16 mouse cellular contexts compared by ENCODE assay signal in the genomic region with DNA sequence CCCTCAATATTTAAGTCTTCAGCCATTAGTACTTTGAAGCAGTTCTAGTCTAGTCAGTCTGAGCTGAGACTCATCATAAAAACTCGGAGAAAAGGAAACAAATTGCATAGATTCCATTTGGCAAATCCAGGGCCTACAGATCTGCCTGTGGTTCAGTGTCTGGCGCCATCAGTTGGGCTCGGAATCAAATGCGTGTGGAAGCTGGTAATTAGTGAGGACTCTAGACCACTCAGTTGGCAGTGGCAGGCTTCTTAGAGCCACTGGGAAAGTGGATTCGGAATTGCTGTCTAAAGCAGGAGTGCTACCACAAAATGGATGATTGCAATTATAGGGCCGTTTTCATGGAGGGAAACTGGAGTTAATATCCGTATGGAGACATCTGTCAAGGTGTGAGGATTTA.
A peak's percentile ranks its signal among the peaks of the same experiment; 100 is the strongest.
DNase-seq lines count a peak whose midpoint lies in the region; ATAC-seq and TF ChIP-seq lines count a peak whose summit lies in the region.
"Had no signal": no experiment of that assay in that cellular context is flagged by ENCODE, and none has a peak within 500 bp of the region (broad histone marks: within the 10 kb centered on the region; RNA-seq: fewer than 3 reads in every experiment).

No protein-coding gene starts in this region.

- no peaks in the 10 kb centered on the region for H3K9me3 ChIP-seq in neural tube, embryonic 13.5 days
- H3K9me3 ChIP-seq in forebrain, embryonic 15.5 days, result no peaks in the 10 kb centered on the region
- H3K9me3 ChIP-seq in limb, embryonic 14.5 days (ENCODE audit: control insufficient read depth, low read length), result no peaks in the 10 kb centered on the region

- 0 out of 2 replicates have a peak overlapping the region, but pooled peaks have one; percentile 33 for H3K27ac ChIP-seq in neural tube, embryonic 13.5 days (replicated peaks)
- H3K27ac ChIP-seq in forebrain, embryonic 15.5 days (replicated peaks), result no peak overlapping the region
- H3K27ac ChIP-seq in limb, embryonic 14.5 days (replicated peaks; ENCODE audit: low read depth, low read length), result peak overlapping the region; percentile 88
- H3K27ac ChIP-seq: liver, embryonic 14.5 days; macrophage had no signal

- H3K4me1 ChIP-seq in neural tube, embryonic 13.5 days (replicated peaks), result peaks cover 23% of the 10 kb centered on the region
- H3K4me1 ChIP-seq in forebrain, embryonic 15.5 days, result peaks cover 11% of the 10 kb centered on the region
- peaks cover 29% of the 10 kb centered on the region for H3K4me1 ChIP-seq in limb, embryonic 14.5 days (ENCODE audit: control insufficient read depth, insufficient read depth, low read length)

- no peaks in the 10 kb centered on the region for H3K27me3 ChIP-seq in neural tube, embryonic 13.5 days
- H3K27me3 ChIP-seq in forebrain, embryonic 15.5 days, result no peaks in the 10 kb centered on the region
- no peaks in the 10 kb centered on the region for H3K27me3 ChIP-seq in limb, embryonic 14.5 days (ENCODE audit: control insufficient read depth, insufficient read depth, low read length)
- H3K27me3 ChIP-seq: Patski had no signal

- H3K36me3 ChIP-seq in neural tube, embryonic 13.5 days, result no peaks in the 10 kb centered on the region
- H3K36me3 ChIP-seq in forebrain, embryonic 15.5 days, result no peaks in the 10 kb centered on the region
- H3K36me3 ChIP-seq in limb, embryonic 14.5 days (ENCODE audit: control insufficient read depth, insufficient read depth, low read length), result no peaks in the 10 kb centered on the region

- no peak for TF ChIP-seq POLR2A in limb, embryonic 14.5 days (IDR thresholded peaks at IDR 0.05; ENCODE audit: borderline replicate concordance, extremely low read depth, insufficient read depth, insufficient read length)

- H3K4me2 ChIP-seq in neural tube, embryonic 13.5 days, result no peak overlapping the region
- no peak overlapping the region for H3K4me2 ChIP-seq in forebrain, embryonic 15.5 days (replicated peaks)
- H3K4me2 ChIP-seq in limb, embryonic 14.5 days (replicated peaks; ENCODE audit: low read depth, low read length, severe bottlenecking), result no peak overlapping the region

- no peak for DNase-seq in neural tube, embryonic 10.5 days (ENCODE audit: extremely low spot score, low spot score)
- peak; percentile 53 for DNase-seq in limb, embryonic 14.5 days (ENCODE audit: low spot score)
- no peak for DNase-seq in urinary bladder, adult 2 months (ENCODE audit: low spot score)
- DNase-seq: adrenal gland, adult 2 months; cerebellum, adult 9-10 months; heart, postnatal 36 days; kidney, adult 8-10 months; thymus, postnatal 14 days had no signal

- H3K9ac ChIP-seq in neural tube, embryonic 13.5 days, result no peak overlapping the region
- H3K9ac ChIP-seq in forebrain, embryonic 15.5 days (replicated peaks), result no peak overlapping the region
- H3K9ac ChIP-seq in limb, embryonic 14.5 days (ENCODE audit: low read depth, low read length, severe bottlenecking), result no peak overlapping the region
- H3K9ac ChIP-seq: liver, embryonic 14.5 days had no signal

- H3K4me3 ChIP-seq in neural tube, embryonic 13.5 days, result no peak overlapping the region
- H3K4me3 ChIP-seq in forebrain, embryonic 15.5 days, result no peak overlapping the region
- no peak overlapping the region for H3K4me3 ChIP-seq in limb, embryonic 14.5 days (replicated peaks; ENCODE audit: low read length)

- 0 out of 2 replicates have a peak, but pooled peaks have one; percentile 13 for ATAC-seq in neural tube, embryonic 13.5 days (ENCODE audit: low read depth)
- ATAC-seq in forebrain, embryonic 15.5 days (replicated peaks), result peak; percentile 71
- peak; percentile 49 for ATAC-seq in limb, embryonic 14.5 days (ENCODE audit: low FRiP score, low read depth)
- ATAC-seq in megakaryocyte-erythroid progenitor cell, adult 5-6 weeks (replicated peaks; ENCODE audit: low FRiP score, low TSS enrichment, poor library complexity, severe bottlenecking), result no peak
- no peak for ATAC-seq in frontal cortex, adult (ENCODE audit: low TSS enrichment)
- ATAC-seq: CD4-positive, CD25-positive, alpha-beta regulatory T cell, adult 4 months; Patski had no signal

- WGBS in neural tube, embryonic 13.5 days, result 69% methylated on average over 7 of the region's 7 CpGs
- WGBS in forebrain, embryonic 15.5 days, result 51% methylated on average over 7 of the region's 7 CpGs
- 29% methylated on average over 7 of the region's 7 CpGs for WGBS in limb, embryonic 14.5 days

Comparison
In these comparisons a context has a peak if more than half of its experiments do, and no peak if none do; other contexts are left out.
1. ATAC-seq: peak in neural tube, embryonic 13.5 days (single experiment), forebrain, embryonic 15.5 days (single experiment) and limb, embryonic 14.5 days (single experiment); none in megakaryocyte-erythroid progenitor cell, adult 5-6 weeks (single experiment) and frontal cortex, adult (single experiment).